Mouse (Mus musculus) lung, adult 2 months (tissue): ENCODE measurements around the gene Rps6kc1.

ENCODE experiments used
- CTCF ChIP-seq: fragments of 200-500 bp; IDR thresholded peaks from 2 replicates; pipeline ENCODE4 v1.5.1; 2011; ENCODE audit warnings: mild to moderate bottlenecking, low read length, control low read depth; ENCODE audit not compliant: insufficient read depth
- POLR2A ChIP-seq: fragments of 200-500 bp; IDR thresholded peaks from 2 replicates; pipeline ENCODE4 v1.6.1; 2011; ENCODE audit warnings: low read depth, mild to moderate bottlenecking, control low read depth, low read length, borderline replicate concordance; ENCODE audit errors: extremely low read depth

DNA sequence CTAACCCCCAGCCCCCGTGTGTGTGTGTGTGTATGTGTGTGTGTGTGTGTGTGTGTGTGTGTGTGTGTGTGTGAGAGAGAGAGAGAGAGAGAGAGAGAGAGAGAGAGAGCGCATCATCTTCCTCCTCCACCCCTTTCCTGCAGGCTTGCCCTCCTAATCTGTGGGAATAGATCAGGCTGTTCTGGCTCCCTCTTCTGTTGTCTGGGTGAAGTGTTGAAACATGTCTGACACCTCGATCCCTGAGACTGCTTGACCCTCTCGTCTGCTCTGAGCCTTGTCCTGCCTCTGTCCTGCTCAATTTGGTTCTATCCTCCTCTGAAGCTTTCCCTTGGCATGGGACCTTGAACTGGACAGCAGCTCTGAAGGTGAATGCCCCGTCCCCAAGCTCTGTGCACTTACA is 149.8 kb downstream of the Rps6kc1 start:
- no peak for TF ChIP-seq POLR2A
- TF ChIP-seq CTCF: no peak
